14 mouse cellular contexts compared by ENCODE assay signal in genomic region chr16:90829136-90829535, GRCm38 (mm10). TPM values are rescaled to one million over a fixed set of nuclear protein-coding genes. Genes with fewer than 3 reads are reported as not detected.
A peak's percentile ranks its signal among the peaks of the same experiment; 100 is the strongest.
DNase-seq lines count a peak whose midpoint lies in the region; ATAC-seq and TF ChIP-seq lines count a peak whose summit lies in the region.
"Had no signal": no experiment of that assay in that cellular context is flagged by ENCODE, and none has a peak within 500 bp of the region (broad histone marks: within the 10 kb centered on the region; RNA-seq: fewer than 3 reads in every experiment).

No protein-coding gene starts in this region.

- no peak for ATAC-seq in heart, embryonic 13.5 days (ENCODE audit: extremely low read depth, insufficient number of reproducible peaks, low FRiP score, low TSS enrichment)
- no peak for ATAC-seq in lung, embryonic 14.5 days (ENCODE audit: insufficient read depth)

- no peak overlapping the region for H3K4me3 ChIP-seq in heart, embryonic 13.5 days
- H3K4me3 ChIP-seq in lung, embryonic 14.5 days (ENCODE audit: low read depth, low read length): no peak overlapping the region

- no peak overlapping the region for H3K27ac ChIP-seq in heart, embryonic 13.5 days (replicated peaks)
- no peak overlapping the region for H3K27ac ChIP-seq in lung, embryonic 14.5 days (ENCODE audit: low read depth)
- H3K27ac ChIP-seq: embryonic facial prominence, embryonic 13.5 days; forebrain, embryonic 12.5 days; hindbrain, embryonic 13.5 days; hindbrain, postnatal 0 days had no signal

- no peak overlapping the region for H3K4me2 ChIP-seq in heart, embryonic 13.5 days
- peak overlapping the region; percentile 99; the same call in 1 of the 2 replicates for H3K4me2 ChIP-seq in lung, embryonic 14.5 days

- WGBS in heart, embryonic 13.5 days: 78% methylated on average over 7 of the region's 7 CpGs
- WGBS in lung, embryonic 14.5 days: 71% methylated on average over 7 of the region's 7 CpGs

- H3K36me3 ChIP-seq in heart, embryonic 13.5 days: no peaks in the 10 kb centered on the region
- H3K36me3 ChIP-seq in lung, embryonic 14.5 days (ENCODE audit: insufficient read depth): no peaks in the 10 kb centered on the region
- H3K36me3 ChIP-seq: embryonic facial prominence, embryonic 13.5 days; forebrain, embryonic 12.5 days; G1E; hindbrain, embryonic 13.5 days had no signal

- peaks cover 51% of the 10 kb centered on the region for H3K27me3 ChIP-seq in heart, embryonic 13.5 days (replicated peaks)
- peaks cover 29% of the 10 kb centered on the region for H3K27me3 ChIP-seq in lung, embryonic 14.5 days (ENCODE audit: insufficient read depth, low read length)

- no peak for TF ChIP-seq CTCF in lung, embryonic 14.5 days (IDR thresholded peaks at IDR 0.05; ENCODE audit: low read depth)

- peak overlapping the region; percentile 82; the same call in 1 of the 2 replicates for H3K9ac ChIP-seq in heart, embryonic 13.5 days
- H3K9ac ChIP-seq in lung, embryonic 14.5 days: no peak overlapping the region

- H3K9me3 ChIP-seq in heart, embryonic 13.5 days: no peaks in the 10 kb centered on the region
- H3K9me3 ChIP-seq in lung, embryonic 14.5 days (ENCODE audit: low read depth, low read length): no peaks in the 10 kb centered on the region
- H3K9me3 ChIP-seq: embryonic facial prominence, embryonic 13.5 days; forebrain, embryonic 12.5 days; hindbrain, embryonic 13.5 days had no signal

- peaks cover 43% of the 10 kb centered on the region for H3K4me1 ChIP-seq in heart, embryonic 13.5 days
- peaks cover 5% of the 10 kb centered on the region; the same call in 1 of the 2 replicates for H3K4me1 ChIP-seq in lung, embryonic 14.5 days (ENCODE audit: insufficient read depth)

- DNase-seq in cerebellum, adult 11-12 months: peak; percentile 35
- no peak for DNase-seq in cerebellum, postnatal 4 days (ENCODE audit: low spot score in 2 of 2)
- no peak for DNase-seq in heart, postnatal 4 days
- no peak for DNase-seq in lung, embryonic 14.5 days
- DNase-seq in lung, postnatal 14 days: no peak
- DNase-seq in kidney, postnatal 4 days: no peak

RNA-seq across cellular contexts. Expression of gene Eva1c, which starts 2.6 kb away (rescaled TPM):
- 2.6 and 3.6 TPM in 2 replicates for polyA plus RNA-seq in heart, embryonic 13.5 days (2015; fragmentation: Nextera tagmentation; extraction: Ambion mirVana)
- total RNA-seq in heart, postnatal 4 days (2021): 1 to 10 TPM; 1.5 to 2.4 TPM
- 1.2 and 1.4 TPM in 2 replicates for polyA plus RNA-seq in lung, embryonic 14.5 days (2014; fragmentation: Nextera tagmentation; extraction: Ambion mirVana)
- total RNA-seq: hematopoietic stem cell, adult 5-6 weeks had no signal
- polyA plus RNA-seq: CD4-positive, CD25-positive, alpha-beta regulatory T cell, adult 4 months; G1E had no signal

RNA-seq across cellular contexts. Expression of gene Urb1, which starts 18.9 kb away (rescaled TPM):
- polyA plus RNA-seq in heart, embryonic 13.5 days (2015; fragmentation: Nextera tagmentation; extraction: Ambion mirVana): 5.9 and 6.4 TPM in 2 replicates
- 10 to 100 TPM; 13.3 to 14.5 TPM for total RNA-seq in heart, postnatal 4 days (2021)
- 10.9 and 11.7 TPM in 2 replicates for polyA plus RNA-seq in lung, embryonic 14.5 days (2014; fragmentation: Nextera tagmentation; extraction: Ambion mirVana)
